Mouse (Mus musculus) MEL (cell line): ENCODE results near the gene Elk3.

Experiments used
- CTCF ChIP-seq, 3 experiments: IDR thresholded peaks in 2 of 3; conservative IDR thresholded peaks in 1 of 3; 2 replicates each; pipeline ENCODE4 v1.5.1; 2011 to 2012; ENCODE audit warnings: low read length in 3 of 3, low read depth in 2 of 3, mild to moderate bottlenecking in 2 of 3, improper control_type of control experiment in 1 of 3, inconsistent platforms in 1 of 3, mixed read lengths in 1 of 3, moderate library complexity in 1 of 3; ENCODE audit not compliant: control insufficient read depth in 1 of 3, insufficient read depth in 1 of 3, poor library complexity in 1 of 3, severe bottlenecking in 1 of 3
- E2F4 ChIP-seq: IDR thresholded peaks from 2 replicates; pipeline ENCODE4 v1.6.1; 2011; ENCODE audit warnings: low read depth, low read length, improper control_type of control experiment, borderline replicate concordance
- NELFE ChIP-seq: IDR thresholded peaks from 2 replicates; pipeline ENCODE4 v1.6.1; 2011; ENCODE audit warnings: low read depth, low read length, improper control_type of control experiment
- NRF1 ChIP-seq: IDR thresholded peaks from 2 replicates; pipeline ENCODE4 v1.6.1; 2014; ENCODE audit warnings: low read depth, mild to moderate bottlenecking, inconsistent platforms, low read length, improper control_type of control experiment, moderate library complexity; ENCODE audit not compliant: poor library complexity, insufficient read depth, severe bottlenecking
- POLR2A ChIP-seq, 2 experiments: IDR thresholded peaks; 2 replicates each; pipeline ENCODE4 v1.6.1; 2011 to 2012; ENCODE audit warnings: low read length in 2 of 2, mild to moderate bottlenecking in 2 of 2, control low read depth in 1 of 2, improper control_type of control experiment in 1 of 2, low read depth in 1 of 2, moderate library complexity in 1 of 2; ENCODE audit not compliant: control insufficient read depth in 1 of 2, insufficient read depth in 1 of 2, poor library complexity in 1 of 2

- TF ChIP-seq NRF1 (no peak), NELFE (no peak), POLR2A (IDR thresholded peaks at IDR 0.05; ENCODE audit: control insufficient read depth in 1 of 2, insufficient read depth in 1 of 2, low read depth in 1 of 2, low read length in 2 of 2, poor library complexity in 1 of 2) (no peak), E2F4 (no peak), CTCF (IDR thresholded peaks at IDR 0.05 in 2 of 3, conservative IDR thresholded peaks at IDR 0.05 in 1 of 3; ENCODE audit: control insufficient read depth in 1 of 3, insufficient read depth in 1 of 3, low read depth in 2 of 3, low read length in 3 of 3, poor library complexity in 1 of 3, severe bottlenecking in 1 of 3) (no peak)
These were observed 20.6 kb upstream of the Elk3 start for GRCm38 (mm10) chr10:93331543-93331942.
